Mouse (Mus musculus) frontal cortex, postnatal 36 days (tissue): ENCODE data around the gene Ppfia2.

Experiments used
- DNase-seq, 2 experiments: peaks; one replicate each; pipeline ENCODE4 v3.0.0; 2022; ENCODE audit warnings: low spot score in 2 of 2

The Ppfia2 gene

GRCm38 (mm10) chr10:106665221-106665620 lies 195.1 kb downstream of the Ppfia2 start:
- no peak for DNase-seq

DNA sequence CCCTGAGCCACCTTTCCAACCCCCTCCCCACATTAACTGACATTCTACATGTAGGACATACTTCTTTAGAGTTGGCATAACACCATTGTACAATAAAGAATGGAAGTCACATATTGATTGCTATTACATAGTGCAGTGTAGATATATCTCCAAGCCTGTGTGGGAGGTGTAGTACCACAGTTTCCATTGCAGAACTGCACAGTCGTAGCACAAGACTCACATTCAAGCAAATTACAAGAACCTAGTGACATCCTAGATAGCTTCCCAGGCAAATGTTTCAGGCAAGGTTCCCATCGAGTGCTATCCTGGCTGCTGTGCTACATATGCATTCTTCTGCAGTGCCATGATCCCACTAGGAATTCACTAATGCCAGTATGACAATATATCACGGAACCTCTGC lies 200.0 kb downstream of the Ppfia2 start:
- DNase-seq = no peak

DNA sequence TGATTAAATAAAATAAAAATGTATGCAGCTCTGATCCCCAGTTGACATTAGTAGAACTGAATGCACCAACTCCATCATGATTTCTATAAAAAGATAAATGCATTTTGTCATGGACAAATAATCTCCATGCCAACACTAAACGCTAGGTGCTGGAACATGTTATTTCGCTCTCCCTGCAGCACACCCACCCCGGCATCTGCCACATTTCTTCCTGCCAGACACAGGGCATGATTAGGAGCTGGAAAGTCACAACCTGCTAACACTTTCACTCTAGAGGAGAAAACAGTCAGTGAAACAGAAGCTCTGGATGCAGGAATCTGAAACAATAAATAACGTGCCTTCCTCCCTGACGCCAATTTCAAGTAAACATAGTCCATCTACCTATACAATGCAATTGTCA lies 211.3 kb downstream of the Ppfia2 start:
- DNase-seq = peak; percentile 26 to 39

GRCm38 (mm10) chr10:106685519-106685918 lies 215.4 kb downstream of the Ppfia2 start:
- no peak for DNase-seq

DNA sequence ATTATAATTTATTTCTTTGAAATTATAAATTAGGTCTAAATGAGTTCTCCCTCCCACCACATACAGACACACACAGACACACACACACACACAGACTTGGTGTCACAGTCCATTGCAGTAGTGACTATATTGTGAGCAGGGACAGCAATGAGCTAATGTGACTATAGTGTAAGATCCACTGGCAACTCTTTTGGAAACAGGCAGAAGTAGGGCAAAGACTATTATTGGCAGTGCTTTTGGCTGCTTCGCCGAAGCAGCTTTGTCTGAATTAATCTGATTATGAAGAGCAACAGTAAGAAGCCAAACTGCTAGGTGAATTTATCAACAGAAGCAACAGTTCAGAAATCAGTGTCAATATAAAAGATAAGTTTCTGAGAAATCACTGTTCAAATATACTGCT lies 249.8 kb downstream of the Ppfia2 start:
- DNase-seq = no peak

GRCm38 (mm10) chr10:106732265-106732664 lies 262.1 kb downstream of the Ppfia2 start:
- DNase-seq = no peak

DNA sequence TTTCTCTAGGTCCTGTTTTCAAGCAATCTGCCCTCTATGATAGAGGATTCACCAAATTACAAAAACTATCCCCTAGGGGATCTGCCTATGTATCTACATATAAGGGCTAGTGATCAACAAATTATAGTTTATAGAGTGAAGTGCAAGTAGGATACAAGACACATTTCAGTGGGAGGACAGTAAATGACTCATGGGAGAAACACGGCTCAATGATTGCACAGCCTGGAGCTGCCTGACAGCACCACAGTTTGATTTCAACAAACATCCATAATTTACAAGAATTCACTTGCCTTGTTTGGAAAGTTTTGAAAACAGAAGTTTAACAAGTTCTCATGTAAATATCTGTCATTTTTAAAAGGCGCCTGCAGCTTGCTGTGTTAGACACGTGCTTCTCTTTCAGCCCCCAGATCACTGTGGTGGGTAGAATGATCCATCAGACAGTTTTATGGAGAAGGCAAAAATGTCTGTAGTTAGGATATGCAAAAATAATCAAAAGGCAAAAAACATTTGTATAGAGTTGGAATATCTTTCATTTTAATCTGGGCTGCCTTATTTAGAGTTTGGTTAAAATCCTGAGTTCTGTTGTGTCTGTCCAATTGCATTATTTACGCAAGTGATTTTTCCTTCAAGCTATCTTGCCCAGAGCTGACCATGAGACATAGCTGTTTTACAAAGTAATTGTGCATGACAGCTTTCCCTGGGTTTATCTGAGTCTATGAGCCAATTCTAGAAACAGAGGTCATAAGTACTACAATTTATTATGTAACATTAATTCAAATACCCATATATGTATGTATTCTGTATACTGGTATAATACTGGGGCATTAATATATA lies 266.3 kb downstream of the Ppfia2 start:
- no peak for DNase-seq

DNA sequence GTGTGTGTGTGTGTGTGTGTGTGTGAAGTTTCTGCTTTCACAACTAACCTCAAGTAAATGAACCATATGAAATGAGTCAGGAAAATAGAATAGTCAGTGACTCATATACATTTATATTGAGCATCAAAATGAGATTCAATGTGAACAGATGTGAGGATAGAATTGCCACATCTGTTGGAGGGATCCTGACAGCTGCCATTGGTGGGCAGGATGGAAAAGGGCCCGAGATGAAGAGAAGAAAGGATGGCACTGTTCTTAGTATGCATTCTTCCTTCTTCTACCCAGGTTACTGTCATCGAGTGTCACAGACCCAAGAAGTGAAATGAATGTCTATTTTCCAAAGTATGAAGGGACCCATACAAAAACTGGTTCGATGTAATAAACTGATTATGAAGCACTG lies 268.1 kb downstream of the Ppfia2 start:
- no peak for DNase-seq

GRCm38 (mm10) chr10:106744966-106745365 lies 274.8 kb downstream of the Ppfia2 start:
- no peak for DNase-seq

DNA sequence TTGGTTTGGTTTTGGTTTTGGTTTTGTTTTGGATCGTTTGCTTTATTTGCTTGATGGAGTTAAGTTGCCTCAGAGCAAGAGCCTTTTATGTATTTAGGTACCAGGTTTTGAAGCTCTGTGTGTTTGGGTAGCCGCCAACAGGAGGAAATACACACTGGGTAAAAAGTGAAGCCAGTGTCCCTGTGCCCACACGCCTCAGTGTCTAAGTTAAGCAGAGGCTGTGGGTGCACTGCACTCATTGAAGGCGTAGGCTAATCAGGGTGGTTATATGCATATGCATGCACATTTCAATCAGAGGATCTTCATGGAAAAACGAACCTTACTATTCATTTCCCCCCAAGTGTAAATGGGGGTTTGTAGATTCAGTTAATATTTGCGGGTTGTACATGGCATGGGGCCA lies 290.9 kb downstream of the Ppfia2 start:
- DNase-seq = peak; percentile 72 to 88

DNA sequence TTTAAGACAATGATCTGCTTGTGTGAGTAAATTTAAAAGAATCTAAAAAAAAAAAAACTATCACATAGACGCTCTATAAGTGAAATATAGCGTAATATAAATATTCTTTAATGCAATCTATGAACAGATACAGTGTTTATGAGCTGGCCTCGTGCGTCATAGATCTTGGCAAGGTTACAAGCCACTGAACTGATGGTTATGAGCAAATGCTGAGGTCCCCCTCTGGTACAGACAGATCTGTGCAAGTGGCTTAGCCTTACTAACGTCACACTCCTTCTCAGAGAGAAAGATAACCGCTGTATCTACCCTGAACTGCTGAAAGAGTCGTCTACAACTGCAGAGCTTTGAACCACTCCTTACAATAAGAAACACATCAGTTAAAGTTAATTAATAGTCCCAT lies 293.6 kb downstream of the Ppfia2 start:
- no peak for DNase-seq

- DNase-seq = no peak
Observed at GRCm38 (mm10) chr10:106775571-106775970, 305.4 kb downstream of the Ppfia2 start.

GRCm38 (mm10) chr10:106815447-106815846 lies 345.3 kb downstream of the Ppfia2 start:
- DNase-seq = no peak

GRCm38 (mm10) chr10:106818381-106818780 lies 348.2 kb downstream of the Ppfia2 start:
- DNase-seq = no peak

DNA sequence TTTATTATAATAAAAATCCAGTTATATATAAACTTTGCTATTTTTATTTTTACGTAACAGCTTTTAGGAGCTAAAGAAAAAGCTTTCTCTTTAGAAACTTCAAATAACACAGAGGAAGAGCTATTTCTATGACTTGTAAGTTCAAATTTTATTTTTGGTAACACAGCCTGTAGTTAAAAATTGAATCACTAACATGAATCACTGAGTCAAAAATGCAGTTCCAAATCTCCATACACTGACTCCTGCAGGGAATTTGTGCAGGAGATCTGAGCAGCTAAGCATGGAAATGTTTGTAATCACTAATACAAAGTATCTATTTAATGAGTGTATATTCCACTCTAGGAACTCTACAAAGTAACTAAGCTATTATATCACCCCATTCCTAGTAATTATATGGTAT lies 354.1 kb downstream of the Ppfia2 start:
- DNase-seq = no peak

- no peak for DNase-seq
Observed at GRCm38 (mm10) chr10:106838476-106838875, 368.3 kb downstream of the Ppfia2 start.

GRCm38 (mm10) chr10:106858106-106858505 lies 388.0 kb downstream of the Ppfia2 start:
- no peak for DNase-seq

GRCm38 (mm10) chr10:106870233-106870632 lies 400.1 kb downstream of the Ppfia2 start:
- no peak for DNase-seq

DNA sequence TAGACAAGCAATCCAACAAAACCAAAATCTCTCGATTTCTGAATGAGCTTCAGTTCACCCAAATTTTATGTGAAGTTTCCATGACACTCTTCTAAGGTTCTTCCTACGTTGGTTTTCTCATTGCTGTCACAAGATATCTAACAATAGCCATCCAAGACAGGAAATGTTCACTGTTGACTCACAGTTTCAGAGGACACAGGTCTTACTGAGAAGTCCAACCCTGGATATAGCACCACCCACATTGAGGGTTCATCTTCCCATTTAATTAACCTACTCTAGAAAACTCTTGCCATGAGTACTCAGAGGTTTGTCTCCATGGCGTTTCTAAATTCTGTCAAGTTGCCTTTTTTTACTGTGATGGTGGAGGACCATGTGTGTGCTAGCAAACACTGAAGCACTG lies 401.7 kb downstream of the Ppfia2 start:
- DNase-seq = no peak

GRCm38 (mm10) chr10:106872714-106873113 lies 402.6 kb downstream of the Ppfia2 start:
- DNase-seq = no peak

GRCm38 (mm10) chr10:106881330-106881729 lies 411.2 kb downstream of the Ppfia2 start:
- DNase-seq = no peak

GRCm38 (mm10) chr10:106896351-106896750 lies 426.2 kb downstream of the Ppfia2 start:
- no peak for DNase-seq

DNA sequence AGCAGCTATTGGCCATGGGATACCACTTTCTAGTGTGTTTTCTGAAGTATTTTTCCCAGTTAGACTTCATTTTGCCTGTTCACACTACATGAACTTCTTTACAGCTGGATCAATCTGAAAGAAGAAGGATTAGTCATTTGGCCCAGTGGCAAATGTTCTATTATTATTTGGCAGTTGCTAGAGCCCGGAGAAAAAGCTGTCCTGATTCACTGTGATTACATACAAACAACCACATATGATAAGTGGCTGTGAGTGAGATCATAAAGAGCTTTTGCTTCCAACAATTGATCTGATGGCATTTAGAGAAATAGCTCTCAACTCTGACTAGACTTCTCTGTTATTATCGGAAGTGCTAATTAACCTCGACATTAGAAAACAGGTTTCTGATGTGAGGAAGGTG lies 440.0 kb downstream of the Ppfia2 start:
- DNase-seq = no peak

- no peak for DNase-seq
Observed at GRCm38 (mm10) chr10:106913032-106913431, 442.9 kb downstream of the Ppfia2 start.
